Mouse (Mus musculus) embryonic fibroblast, embryonic 13.5 days (primary cell): ENCODE data around the gene 3110082I17Rik.
A peak's percentile ranks its signal among the peaks of the same experiment; 100 is the strongest.

Source experiments
- CTCF ChIP-seq: IDR thresholded peaks from 2 replicates; pipeline ENCODE4 v1.5.1; 2011; ENCODE audit warnings: mild to moderate bottlenecking, control low read depth, low read length, moderate library complexity, borderline replicate concordance; ENCODE audit not compliant: insufficient read depth
- POLR2A ChIP-seq: IDR thresholded peaks from 2 replicates; pipeline ENCODE4 v1.6.1; 2011; ENCODE audit warnings: low read depth, mild to moderate bottlenecking, control low read depth, low read length, moderate library complexity

GRCm38 (mm10) chr5:139364260-139364910 is 95.9 kb downstream of the 3110082I17Rik start:
- TF ChIP-seq POLR2A (no peak), CTCF (peak; percentile 94)
